Comparison of ENCODE assay signal across 1 mouse cellular context in genomic region chr2:164127297-164127696, GRCm38 (mm10).
A peak's percentile ranks its signal among the peaks of the same experiment; 100 is the strongest.
TF ChIP-seq lines count a peak whose summit lies in the region.

No protein-coding gene starts in this region.

TF ChIP-seq in MEL, 35 proteins besides CTCF, POLR2A, EP300 and RAD21 (continued from another document):
- TF ChIP-seq ETS1 (IDR thresholded peaks at IDR 0.05; ENCODE audit: low read depth, low read length): peak; percentile 39; the same call in 1 of the 2 replicates
